Mouse (Mus musculus) liver, embryonic 14.5 days (tissue): ENCODE measurements around the gene Gng5.

Source experiments
- CTCF ChIP-seq: IDR thresholded peaks from 2 replicates; pipeline ENCODE4 v1.5.1; 2016; ENCODE audit warnings: antibody characterized with exemption, low read depth, control low read depth
- EP300 ChIP-seq: IDR thresholded peaks from 2 replicates; pipeline ENCODE4 v1.6.1; 2016; ENCODE audit warnings: antibody characterized with exemption, low read depth

DNA sequence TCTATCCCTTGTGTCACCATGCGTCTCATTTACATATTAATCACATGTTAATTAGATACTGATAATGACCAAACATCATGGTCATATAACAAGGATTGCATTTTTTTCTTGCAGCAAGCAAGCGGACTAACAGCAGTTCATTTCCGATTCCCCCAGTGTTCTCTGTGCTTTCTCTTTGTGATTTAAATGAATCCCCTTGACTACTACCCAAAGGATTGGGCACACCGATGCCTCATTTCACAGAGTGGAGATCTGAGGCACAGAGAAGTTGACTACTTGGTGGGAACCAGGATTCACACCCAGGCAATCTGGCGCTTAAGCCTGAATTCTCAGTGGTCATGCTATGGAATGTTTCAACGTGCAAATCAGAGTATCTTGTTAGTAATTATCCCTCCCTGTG lies 35.4 kb downstream of the Gng5 start:
- TF ChIP-seq CTCF (no peak), EP300 (no peak)
